Mouse (Mus musculus) heart, embryonic 12.5 days (tissue): ENCODE results near the gene Tdp2. TPM values are rescaled to one million over a fixed set of nuclear protein-coding genes. Genes with fewer than 3 reads are reported as not detected.
"Not testable (repeated sequence)": the region's sequence is repeated elsewhere in the genome, so short reads cannot be mapped to it uniquely, and the experiment has no call there.

Source experiments
- ATAC-seq: fragments of 200-750 bp; cut with Nextera tagmentation; 2 replicates; pipeline ENCODE4 v1.8.0; 2017; ENCODE audit warnings: moderate TSS enrichment, moderate library complexity; ENCODE audit not compliant: insufficient number of reproducible peaks, low FRiP score
- H3K27ac ChIP-seq: fragments of 300-500 bp; sonication (generic); 2 replicates; pipeline ENCODE4 v1.5.1; 2016; ENCODE audit warnings: mild to moderate bottlenecking, moderate library complexity; ENCODE audit not compliant: poor library complexity, severe bottlenecking
- H3K27me3 ChIP-seq: fragments of 300-500 bp; sonication (generic); replicated peaks from 2 replicates; pipeline ENCODE4 v1.6.1; 2016; ENCODE audit warnings: mild to moderate bottlenecking, moderate library complexity
- H3K36me3 ChIP-seq: fragments of 300-500 bp; sonication (generic); 2 replicates; pipeline ENCODE4 v1.6.1; 2016; ENCODE audit warnings: mild to moderate bottlenecking, moderate library complexity
- H3K4me1 ChIP-seq: fragments of 300-500 bp; sonication (generic); replicated peaks from 2 replicates; pipeline ENCODE4 v1.6.1; 2016; ENCODE audit warnings: mild to moderate bottlenecking
- H3K4me2 ChIP-seq: fragments of 300-500 bp; sonication (generic); 2 replicates; pipeline ENCODE4 v1.6.1; 2016; ENCODE audit warnings: mild to moderate bottlenecking, moderate library complexity
- H3K4me3 ChIP-seq: fragments of 300-500 bp; sonication (generic); 2 replicates; pipeline ENCODE4 v1.5.1; 2016; ENCODE audit warnings: mild to moderate bottlenecking
- H3K9ac ChIP-seq: fragments of 300-500 bp; sonication (generic); 2 replicates; pipeline ENCODE4 v1.6.1; 2016; ENCODE audit warnings: mild to moderate bottlenecking, moderate library complexity
- H3K9me3 ChIP-seq: fragments of 300-500 bp; sonication (generic); replicated peaks from 2 replicates; pipeline ENCODE4 v1.6.1; 2016; ENCODE audit warnings: mild to moderate bottlenecking, moderate library complexity
- WGBS: fragments of 180-500 bp; shearing (Covaris S2); methylation state at CpG from one replicate; pipeline ENCODE4 v1.1.7; 2016; 5-methylcytosine and 5-hydroxymethylcytosine counted together
- polyA plus RNA-seq: library from polyadenylated mRNA; unstranded; fragments of >200 nt; fragmentation: Nextera tagmentation; extraction: Ambion mirVana; gene quantifications from 2 replicates; pipeline ENCODE4 v1.2.1, GENCODE M21; 2016

Tdp2 gene
- polyA plus RNA-seq, 1 experiment from 2014 or later = 38.5 TPM

GRCm38 (mm10) chr13:24825587-24825986 is 5.9 kb upstream of the Tdp2 start:
- Histone ChIP-seq H3K4me3 (no peak overlapping the region), H3K36me3 (peaks cover 7% of the 10 kb centered on the region), H3K4me1 (peaks cover 28% of the 10 kb centered on the region), H3K9me3 (no peaks in the 10 kb centered on the region; the same call in 1 of the 2 replicates), H3K27me3 (no peaks in the 10 kb centered on the region), H3K4me2 (no peak overlapping the region), H3K27ac (no peak overlapping the region), H3K9ac (no peak overlapping the region)
- 80% methylated on average over 4 of the region's 4 CpGs for WGBS
- ATAC-seq = no peak

GRCm38 (mm10) chr13:24826116-24826515 is 5.4 kb upstream of the Tdp2 start:
- Histone ChIP-seq H3K9me3 (no peaks in the 10 kb centered on the region; the same call in 1 of the 2 replicates), H3K4me2 (no peak overlapping the region), H3K36me3 (peaks cover 7% of the 10 kb centered on the region), H3K9ac (no peak overlapping the region), H3K27ac (no peak overlapping the region), H3K27me3 (no peaks in the 10 kb centered on the region), H3K4me3 (no peak overlapping the region), H3K4me1 (peaks cover 28% of the 10 kb centered on the region)
- no peak for ATAC-seq
- 42% methylated on average over 7 of the region's 7 CpGs for WGBS

- H3K4me3 ChIP-seq = peak overlapping the region; percentile 87
- peaks cover 29% of the 10 kb centered on the region for H3K4me1 ChIP-seq
- ATAC-seq = no peak
- no peaks in the 10 kb centered on the region for H3K27me3 ChIP-seq
- WGBS = 2% methylated on average over 20 of the region's 20 CpGs
- H3K4me2 ChIP-seq = peak overlapping the region; percentile 89
- H3K36me3 ChIP-seq = peaks cover 3% of the 10 kb centered on the region; the same call in 1 of the 2 replicates
- peak overlapping the region; percentile 93 for H3K9ac ChIP-seq
- H3K27ac ChIP-seq = peak overlapping the region; percentile 85
- H3K9me3 ChIP-seq = no peaks in the 10 kb centered on the region
These were observed 625 bp upstream of the Tdp2 start for GRCm38 (mm10) chr13:24830756-24831352.

GRCm38 (mm10) chr13:24832131-24832810 is 792 bp downstream of the Tdp2 start:
- H3K4me2 ChIP-seq = peak overlapping the region; percentile 89
- H3K4me1 ChIP-seq = peaks cover 21% of the 10 kb centered on the region
- H3K27me3 ChIP-seq = no peaks in the 10 kb centered on the region
- no peaks in the 10 kb centered on the region for H3K9me3 ChIP-seq
- H3K27ac ChIP-seq = peak overlapping the region; percentile 93
- ATAC-seq = no peak
- peaks cover 7% of the 10 kb centered on the region for H3K36me3 ChIP-seq
- 3% methylated on average over 21 of the region's 21 CpGs for WGBS
- peak overlapping the region; percentile 93 for H3K9ac ChIP-seq
- peak overlapping the region; percentile 87 for H3K4me3 ChIP-seq

GRCm38 (mm10) chr13:24832811-24833155 is 1.3 kb downstream of the Tdp2 start:
- WGBS = 57% methylated on average over 2 of the region's 2 CpGs
- no peak overlapping the region for H3K27ac ChIP-seq
- H3K27me3 ChIP-seq = no peaks in the 10 kb centered on the region

GRCm38 (mm10) chr13:24837765-24838164 is 6.3 kb downstream of the Tdp2 start:
- H3K27me3 ChIP-seq, H3K9me3 ChIP-seq, H3K27ac ChIP-seq, H3K4me2 ChIP-seq, H3K9ac ChIP-seq, H3K4me3 ChIP-seq, ATAC-seq: not testable (repeated sequence)
- 91% methylated on average over 8 of the region's 8 CpGs for whole genome bisulfite sequencing
- Histone ChIP-seq H3K36me3 (peaks cover 31% of the 10 kb centered on the region), H3K4me1 (peaks cover 12% of the 10 kb centered on the region)

More at GRCm38 (mm10) chr13:24832811-24833155, 1.3 kb downstream of the Tdp2 start:
- H3K9ac ChIP-seq = peak overlapping the region; percentile 93
- peak overlapping the region; percentile 87 for H3K4me3 ChIP-seq
- no peak for ATAC-seq
- no peaks in the 10 kb centered on the region for H3K9me3 ChIP-seq
- H3K4me2 ChIP-seq = peak overlapping the region; percentile 89
- peaks cover 10% of the 10 kb centered on the region for H3K36me3 ChIP-seq
- H3K4me1 ChIP-seq = peaks cover 17% of the 10 kb centered on the region

GRCm38 (mm10) chr13:24839831-24840230 is 8.4 kb downstream of the Tdp2 start:
- WGBS = 79% methylated on average over 3 of the region's 3 CpGs
- no peaks in the 10 kb centered on the region for H3K27me3 ChIP-seq
- ATAC-seq = no peak

GRCm38 (mm10) chr13:24841702-24842101 is 10.2 kb downstream of the Tdp2 start:
- H3K9me3 ChIP-seq = no peaks in the 10 kb centered on the region

More at GRCm38 (mm10) chr13:24839831-24840230, 8.4 kb downstream of the Tdp2 start:
- no peak overlapping the region for H3K4me2 ChIP-seq
- no peak overlapping the region for H3K9ac ChIP-seq
- H3K4me3 ChIP-seq = no peak overlapping the region
- no peaks in the 10 kb centered on the region for H3K9me3 ChIP-seq
- H3K4me1 ChIP-seq = peaks cover 3% of the 10 kb centered on the region; the same call in 1 of the 2 replicates
- H3K27ac ChIP-seq = no peak overlapping the region
- H3K36me3 ChIP-seq = peaks cover 31% of the 10 kb centered on the region

GRCm38 (mm10) chr13:24844983-24845955 is 13.8 kb downstream of the Tdp2 start, which contains the start of gene D130043K22Rik:
Gene D130043K22Rik (plus strand): TSS chr13:24845135.
- Histone ChIP-seq H3K4me1 (peaks cover 8% of the 10 kb centered on the region; the same call in 1 of the 2 replicates), H3K9me3 (no peaks in the 10 kb centered on the region), H3K27ac (no peak within 1 kb of the TSS), H3K27me3 (no peaks in the 10 kb centered on the region; the same call in 1 of the 2 replicates), H3K4me3 (peak within 1 kb of the TSS; percentile 50), H3K36me3 (peaks cover 8% of the 10 kb centered on the region), H3K4me2 (peak within 1 kb of the TSS; percentile 85), H3K9ac (peak within 1 kb of the TSS; percentile 38)
- WGBS = 15% methylated on average over 40 of the region's 40 CpGs
- ATAC-seq = peak; percentile 69; the same call in 1 of the 2 replicates

More at GRCm38 (mm10) chr13:24841702-24842101, 10.2 kb downstream of the Tdp2 start:
- H3K9ac ChIP-seq = no peak overlapping the region
- H3K4me2 ChIP-seq = no peak overlapping the region
- no peak overlapping the region for H3K27ac ChIP-seq
- no peaks in the 10 kb centered on the region; the same call in 1 of the 2 replicates for H3K27me3 ChIP-seq
- H3K4me3 ChIP-seq = no peak overlapping the region
- H3K4me1 ChIP-seq = peaks cover 8% of the 10 kb centered on the region; the same call in 1 of the 2 replicates
- peaks cover 25% of the 10 kb centered on the region for H3K36me3 ChIP-seq
- no peak for ATAC-seq
- 72% methylated on average over 3 of the region's 3 CpGs for WGBS

GRCm38 (mm10) chr13:24849318-24849717 is 17.8 kb downstream of the Tdp2 start:
- ATAC-seq = no peak

More at GRCm38 (mm10) chr13:24849318-24849717, 17.8 kb downstream of the Tdp2 start:
- H3K36me3 ChIP-seq = no peaks in the 10 kb centered on the region
- H3K9ac ChIP-seq = no peak overlapping the region
- H3K4me3 ChIP-seq = no peak overlapping the region
- no peaks in the 10 kb centered on the region; the same call in 1 of the 2 replicates for H3K27me3 ChIP-seq
- H3K9me3 ChIP-seq = no peaks in the 10 kb centered on the region
- WGBS = 84% methylated on average over 4 of the region's 4 CpGs
- H3K4me2 ChIP-seq = no peak overlapping the region
- peaks cover 8% of the 10 kb centered on the region; the same call in 1 of the 2 replicates for H3K4me1 ChIP-seq
- no peak overlapping the region for H3K27ac ChIP-seq
